Mouse (Mus musculus) bone marrow macrophage, adult 2 months (primary cell): Measurements from ENCODE around the gene Tert.

ENCODE experiments used
- CTCF ChIP-seq: IDR thresholded peaks from 2 replicates; pipeline ENCODE4 v1.5.1; 2012; ENCODE audit warnings: low read depth, mild to moderate bottlenecking, low read length, moderate library complexity
- POLR2A ChIP-seq: IDR thresholded peaks from 2 replicates; pipeline ENCODE4 v1.6.1; 2012; ENCODE audit warnings: mild to moderate bottlenecking, low read depth, low read length, borderline replicate concordance

DNA sequence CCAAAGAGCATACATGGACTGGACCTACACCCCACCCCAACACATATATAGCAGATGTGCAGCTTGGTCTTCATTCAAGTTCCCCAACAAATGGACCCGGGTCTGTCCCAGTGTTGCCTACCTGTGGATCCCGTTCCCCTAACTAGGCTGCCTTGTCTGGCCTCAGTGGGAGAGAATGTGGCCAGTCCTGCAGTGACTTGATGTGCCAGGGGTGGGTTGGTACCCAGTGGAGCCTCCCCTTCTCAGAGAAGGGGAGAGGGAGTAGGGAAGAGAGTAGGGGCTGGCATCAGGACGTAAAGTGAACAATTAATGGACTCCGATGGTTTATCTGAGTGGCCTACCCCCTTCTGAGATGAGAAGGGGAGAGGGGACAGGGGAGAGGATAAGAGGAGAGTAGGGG, 23.7 kb upstream of the Tert start:
- TF ChIP-seq CTCF (no peak), POLR2A (no peak)
